ENCODE assay signal across 8 mouse cellular contexts in the genomic region with DNA sequence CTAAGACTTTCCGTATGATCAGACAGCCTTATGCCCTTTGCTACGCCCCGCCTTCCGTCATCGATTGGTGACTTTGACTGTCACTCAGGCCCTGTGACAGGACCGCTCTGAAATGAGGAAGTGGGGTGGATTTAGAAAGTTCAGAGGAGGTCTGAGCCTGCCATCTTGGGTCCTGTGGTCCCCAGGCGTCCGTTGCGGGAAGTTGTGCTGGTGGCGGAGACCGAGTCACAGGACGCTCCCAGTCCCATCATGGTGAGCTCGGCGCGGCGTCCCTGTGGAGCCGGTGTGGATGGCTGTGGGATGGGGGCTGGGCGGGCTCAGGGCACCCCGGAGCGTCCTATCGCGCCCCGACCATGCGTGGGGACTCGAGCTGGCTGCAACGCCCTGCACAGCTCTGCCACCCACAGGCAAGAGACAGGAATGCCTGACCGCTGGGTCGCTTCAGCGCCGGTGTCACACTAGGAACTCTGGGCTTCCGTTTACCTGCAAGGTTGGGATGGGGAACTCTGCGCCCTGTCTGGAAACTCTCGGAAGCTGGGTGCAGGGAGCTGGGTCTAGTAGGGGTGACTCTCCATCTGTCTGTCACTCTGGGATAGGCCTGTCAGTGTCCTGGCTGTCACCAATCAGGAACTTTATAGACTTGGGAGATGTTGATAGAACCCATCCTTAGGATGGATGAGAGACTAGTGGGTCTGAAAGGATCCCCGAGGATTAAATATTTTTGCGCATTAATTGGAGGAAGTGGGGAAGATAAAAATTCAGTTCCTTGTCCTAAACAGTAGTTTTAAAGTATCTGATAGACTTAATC. TPM values are rescaled to one million over a fixed set of nuclear protein-coding genes. Genes with fewer than 3 reads are reported as not detected.
DNase-seq lines count a peak whose midpoint lies in the region; ATAC-seq lines count a peak whose summit lies in the region.

A gene (plus strand): TSS at position 134 of the 808 bp plus-strand sequence.

- H3K36me3 ChIP-seq in heart, embryonic 14.5 days (ENCODE audit: control insufficient read depth, insufficient read depth, low read length): 0 out of 2 replicates have a peak, but pooled peaks cover 3% of the 10 kb centered on the region
- peaks cover 7% of the 10 kb centered on the region for H3K36me3 ChIP-seq in liver, embryonic 13.5 days
- H3K36me3 ChIP-seq in stomach, embryonic 16.5 days (ENCODE audit: control insufficient read depth, insufficient read depth, low read length): 0 out of 2 replicates have a peak, but pooled peaks cover 4% of the 10 kb centered on the region

- H3K27me3 ChIP-seq in heart, embryonic 14.5 days (ENCODE audit: control insufficient read depth, insufficient read depth, low read length): no peaks in the 10 kb centered on the region
- H3K27me3 ChIP-seq in liver, embryonic 13.5 days: no peaks in the 10 kb centered on the region
- no peaks in the 10 kb centered on the region for H3K27me3 ChIP-seq in stomach, embryonic 16.5 days (ENCODE audit: control insufficient read depth, insufficient read depth, low read length)

- no peaks in the 10 kb centered on the region for H3K9me3 ChIP-seq in heart, embryonic 14.5 days (ENCODE audit: control insufficient read depth, low read length)
- no peaks in the 10 kb centered on the region for H3K9me3 ChIP-seq in liver, embryonic 13.5 days (replicated peaks)
- H3K9me3 ChIP-seq in stomach, embryonic 16.5 days (replicated peaks; ENCODE audit: control insufficient read depth, low read length): no peaks in the 10 kb centered on the region

- H3K27ac ChIP-seq in heart, embryonic 14.5 days (replicated peaks in 1 of 2; ENCODE audit: control insufficient read depth in 1 of 2, insufficient read depth in 1 of 2, low read depth in 2 of 2, low read length in 2 of 2): peak within 1 kb of the TSS; percentile 95 to 96
- peak within 1 kb of the TSS; percentile 91 for H3K27ac ChIP-seq in liver, embryonic 13.5 days
- H3K27ac ChIP-seq in stomach, embryonic 16.5 days (ENCODE audit: low read length): peak within 1 kb of the TSS; percentile 93

- peaks cover 0 to 5% of the 10 kb centered on the region in 2 experiments; a peak in 1 of 4 replicates for H3K4me1 ChIP-seq in heart, embryonic 14.5 days (ENCODE audit: control insufficient read depth in 2 of 2, insufficient read depth in 2 of 2, low read length in 2 of 2)
- H3K4me1 ChIP-seq in liver, embryonic 13.5 days (replicated peaks): peaks cover 27% of the 10 kb centered on the region
- H3K4me1 ChIP-seq in stomach, embryonic 16.5 days (ENCODE audit: control insufficient read depth, insufficient read depth, low read length): no peaks in the 10 kb centered on the region

- H3K4me2 ChIP-seq in heart, embryonic 14.5 days (ENCODE audit: low read length): peak within 1 kb of the TSS; percentile 75
- peak within 1 kb of the TSS; percentile 82 for H3K4me2 ChIP-seq in liver, embryonic 13.5 days
- H3K4me2 ChIP-seq in stomach, embryonic 16.5 days (ENCODE audit: low read depth, low read length): peak within 1 kb of the TSS; percentile 65

- peak; percentile 98 for DNase-seq in c-Kit-negative CD71-positive TER-119-positive erythroid progenitor cells, embryonic 14.5 days (ENCODE audit: low read depth, low spot score)
- DNase-seq in fibroblast of lung, adult 2 months (ENCODE audit: low read depth): peak; percentile 98
- DNase-seq in kidney, postnatal 14 days: peak; percentile 99
- peak; percentile 97 for DNase-seq in liver, embryonic 13.5 days
- peak; percentile 95 for DNase-seq in neural tube, embryonic 10.5 days (ENCODE audit: extremely low spot score, low spot score)

- ATAC-seq in CD4-positive, CD25-positive, alpha-beta regulatory T cell, adult 4 months: peak; percentile 97
- peak; percentile 97 for ATAC-seq in heart, embryonic 14.5 days (ENCODE audit: insufficient number of reproducible peaks, insufficient read depth, low FRiP score, low read depth)
- ATAC-seq in liver, embryonic 13.5 days (ENCODE audit: low read depth): peak; percentile 97
- ATAC-seq in stomach, embryonic 16.5 days (ENCODE audit: insufficient read depth, low FRiP score): peak; percentile 98

- 1% methylated on average over 35 of the region's 35 CpGs for whole genome bisulfite sequencing in heart, embryonic 14.5 days
- WGBS in liver, embryonic 13.5 days (ENCODE audit: insufficient replicate concordance): 1% methylated on average over 35 of the region's 35 CpGs
- WGBS in stomach, embryonic 16.5 days: 1% methylated on average over 35 of the region's 35 CpGs

- H3K9ac ChIP-seq in heart, embryonic 14.5 days (ENCODE audit: low read length): peak within 1 kb of the TSS; percentile 86
- H3K9ac ChIP-seq in liver, embryonic 13.5 days: peak within 1 kb of the TSS; percentile 82
- peak within 1 kb of the TSS; percentile 82 for H3K9ac ChIP-seq in stomach, embryonic 16.5 days (ENCODE audit: low read length)

- peak within 1 kb of the TSS; percentile 81 to 88 for H3K4me3 ChIP-seq in heart, embryonic 14.5 days (ENCODE audit: control insufficient read depth in 1 of 2, insufficient read depth in 1 of 2, low read depth in 1 of 2, low read length in 2 of 2)
- peak within 1 kb of the TSS; percentile 81 for H3K4me3 ChIP-seq in liver, embryonic 13.5 days (replicated peaks)
- peak within 1 kb of the TSS; percentile 60 for H3K4me3 ChIP-seq in stomach, embryonic 16.5 days (replicated peaks; ENCODE audit: low read length)

RNA-seq across cellular contexts. Expression of the gene that starts here (rescaled TPM):
- polyA plus RNA-seq in CD4-positive, CD25-positive, alpha-beta regulatory T cell, adult 4 months (2017; shearing (Covaris generic)): 10 to 100 TPM; 47.0 to 48.9 TPM
- 23.1 and 25.3 TPM in 2 replicates for polyA plus RNA-seq in heart, embryonic 14.5 days (2014; fragmentation: Nextera tagmentation; extraction: Ambion mirVana)
- 6.6 and 8.7 TPM in 2 replicates for polyA plus RNA-seq in liver, embryonic 13.5 days (2015; fragmentation: Nextera tagmentation; extraction: Ambion mirVana)
- 27.5 and 29.7 TPM in 2 replicates for polyA plus RNA-seq in stomach, embryonic 16.5 days (2015; fragmentation: Nextera tagmentation; extraction: Ambion mirVana)

Comparison
In these comparisons a context has a peak if more than half of its experiments do, and no peak if none do; other contexts are left out.
1. Peak in every context shown above with its lines: DNase-seq, ATAC-seq, H3K4me3 ChIP-seq and H3K27ac ChIP-seq.